Mouse (Mus musculus) retina, postnatal 7 days (tissue): ENCODE measurements around the gene Ostm1.

Experiments
- DNase-seq: peaks from one replicate; pipeline ENCODE4 v3.0.0-alpha.2; 2012; ENCODE audit warnings: low read depth, low spot score

Ostm1 gene

DNA sequence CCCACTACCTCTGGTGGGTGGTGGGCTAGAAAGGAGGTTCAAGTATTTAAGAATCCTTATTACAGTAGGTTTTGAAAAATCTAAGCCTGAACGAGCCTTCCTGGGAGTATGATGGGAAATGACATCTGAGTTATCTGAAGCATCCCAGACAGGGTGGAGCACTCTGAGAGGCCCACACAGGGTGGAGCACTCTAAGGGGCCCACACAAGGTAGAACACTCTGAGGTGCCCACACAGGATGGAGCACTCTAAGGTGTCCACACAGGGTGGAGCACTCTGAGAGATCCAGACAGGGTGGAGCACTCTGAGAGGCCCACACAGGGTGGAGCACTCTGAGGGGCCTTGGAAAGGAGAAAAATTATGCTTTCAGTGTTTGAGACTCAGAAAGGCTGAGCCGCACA is 42.3 kb downstream of the Ostm1 start:
- no peak for DNase-seq

DNA sequence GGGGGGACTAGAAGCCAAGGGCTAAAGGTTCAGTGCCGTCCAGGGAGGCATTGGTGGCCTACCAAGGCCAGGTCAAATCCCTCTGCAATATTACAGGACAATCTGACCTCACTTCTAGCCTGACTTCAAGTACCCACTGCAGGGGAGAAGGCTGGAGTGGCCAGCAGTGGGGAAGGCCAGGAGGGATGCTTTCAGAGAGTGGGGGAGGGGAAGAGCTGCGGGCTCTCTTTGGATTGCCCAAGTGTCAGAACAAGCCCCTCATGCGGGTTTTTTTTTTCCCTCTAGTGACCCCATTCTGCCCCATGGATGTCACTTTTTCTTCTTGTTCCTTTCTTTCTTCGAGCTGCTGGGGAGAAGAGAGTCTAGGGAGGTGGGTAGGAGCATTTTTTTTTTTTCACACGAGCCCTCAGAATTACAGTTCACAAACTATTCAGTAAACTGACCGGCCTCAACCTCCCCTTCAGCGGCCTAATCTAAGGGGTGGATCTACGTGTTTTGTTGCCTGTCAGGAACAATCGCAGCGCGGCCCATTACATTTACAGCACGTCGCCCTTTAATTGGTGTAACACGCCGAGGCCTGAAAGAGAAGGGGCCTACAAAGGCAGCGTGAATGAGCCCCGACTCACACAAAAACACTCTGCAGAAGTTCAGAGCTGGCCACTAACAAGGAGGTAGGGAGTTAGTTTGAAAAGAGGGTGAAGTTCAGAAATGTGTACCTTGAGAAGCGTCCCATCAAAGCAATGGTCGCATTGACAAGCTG is 47.2 kb downstream of the Ostm1 start:
- no peak for DNase-seq

GRCm38 (mm10) chr10:42631754-42632452 is 48.3 kb downstream of the Ostm1 start:
- DNase-seq = no peak

- no peak for DNase-seq
These were observed 49.1 kb downstream of the Ostm1 start for GRCm38 (mm10) chr10:42632453-42633360.

DNA sequence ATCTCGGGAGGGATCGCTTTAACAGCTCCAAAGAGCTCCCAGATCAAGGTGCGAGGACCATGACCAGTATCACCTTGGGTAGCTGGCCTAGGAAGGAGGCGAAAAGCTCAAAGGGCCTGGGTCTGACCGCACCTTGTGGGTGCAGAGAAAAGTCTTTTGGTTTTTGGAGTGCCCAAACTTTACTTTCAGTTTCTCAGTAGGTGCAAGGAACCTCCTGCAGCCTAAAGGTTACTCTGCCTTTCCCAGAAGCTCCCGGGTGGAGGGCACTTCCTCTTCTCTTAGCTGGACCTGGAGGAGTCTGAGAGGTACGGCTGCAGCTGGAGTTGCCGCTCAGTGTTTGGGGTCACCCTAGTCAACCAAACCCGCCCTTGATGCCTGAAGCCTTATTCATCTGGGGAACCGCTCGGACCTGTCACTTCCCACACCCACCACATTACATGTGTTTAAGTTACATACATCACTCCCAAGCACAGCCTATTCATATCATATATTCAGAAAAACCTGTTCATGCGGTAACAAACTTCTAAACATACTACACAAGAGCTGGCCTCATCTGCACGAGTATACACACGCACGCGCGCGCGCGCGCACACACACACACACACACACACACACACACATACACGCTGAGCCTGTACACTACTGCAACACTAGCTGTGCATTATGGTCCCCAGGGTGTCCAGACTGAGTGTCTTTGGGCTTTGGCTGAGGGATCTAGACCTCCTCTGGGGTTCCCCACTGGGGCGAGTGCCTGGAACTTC is 49.9 kb downstream of the Ostm1 start:
- no peak for DNase-seq

- no peak for DNase-seq
These were observed 50.6 kb downstream of the Ostm1 start for GRCm38 (mm10) chr10:42634122-42634720.

DNA sequence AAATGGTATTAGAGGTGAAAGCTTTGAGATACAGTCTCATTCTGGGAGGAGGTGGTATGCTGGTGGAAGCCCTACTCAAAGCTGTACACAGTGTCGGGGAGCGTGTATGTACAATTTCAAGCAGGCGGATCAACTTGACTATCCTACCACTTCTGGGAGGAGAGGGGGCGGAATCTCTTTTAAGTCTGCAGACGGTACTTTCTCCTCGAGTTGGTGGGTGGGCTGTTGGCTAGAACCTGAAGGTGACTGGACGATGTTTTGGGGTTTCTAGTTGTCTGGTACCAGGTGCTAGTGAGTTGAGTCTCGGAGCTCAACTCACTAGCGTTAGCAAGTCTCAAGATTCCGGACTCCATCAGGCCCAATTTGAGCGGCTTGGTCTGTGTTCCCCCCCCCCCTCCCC is 51.4 kb downstream of the Ostm1 start:
- DNase-seq = no peak

- no peak for DNase-seq
These were observed 52.1 kb downstream of the Ostm1 start for GRCm38 (mm10) chr10:42635566-42636359.

DNA sequence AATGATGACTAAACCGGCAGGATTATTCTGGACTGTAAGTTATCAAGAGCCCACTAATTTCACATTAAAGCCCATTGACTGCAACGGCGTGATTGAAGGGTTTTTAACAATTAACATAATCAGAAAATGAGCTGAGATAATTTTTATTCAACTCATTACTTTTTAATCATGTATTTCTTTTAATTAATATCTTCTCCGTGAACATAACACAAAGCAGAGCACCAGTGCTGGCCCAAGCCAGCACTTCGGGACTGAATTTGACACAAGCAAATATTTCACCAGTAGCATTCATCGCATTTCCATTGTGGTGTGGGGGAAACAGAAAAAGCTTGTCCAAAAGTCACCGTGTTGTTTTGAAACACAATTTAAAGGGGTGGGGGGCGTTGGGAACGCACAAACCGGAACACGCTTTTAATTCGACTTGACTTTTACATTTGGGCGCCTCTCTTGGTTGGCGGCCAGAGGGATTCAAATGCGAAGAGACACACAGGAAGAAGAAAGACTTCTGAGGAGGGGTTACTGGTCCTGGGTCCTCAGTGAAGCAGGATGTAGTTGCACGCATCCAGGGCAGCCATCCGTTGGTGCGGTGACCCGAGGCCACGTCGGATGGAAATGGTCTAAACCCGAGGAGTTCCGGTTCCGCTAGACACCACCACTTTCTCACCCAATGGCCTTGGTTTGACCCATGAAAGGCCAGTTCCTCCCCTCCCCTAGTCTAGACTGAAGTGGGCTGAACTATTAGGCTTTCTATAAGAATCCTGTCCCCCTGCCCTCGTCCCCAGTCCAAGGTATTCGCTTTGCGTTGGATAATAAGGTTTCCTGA is 52.9 kb downstream of the Ostm1 start:
- no peak for DNase-seq

GRCm38 (mm10) chr10:42637183-42637788 is 53.7 kb downstream of the Ostm1 start:
- peak; percentile 81 for DNase-seq

GRCm38 (mm10) chr10:42639856-42640255 is 56.2 kb downstream of the Ostm1 start:
- no peak for DNase-seq

DNA sequence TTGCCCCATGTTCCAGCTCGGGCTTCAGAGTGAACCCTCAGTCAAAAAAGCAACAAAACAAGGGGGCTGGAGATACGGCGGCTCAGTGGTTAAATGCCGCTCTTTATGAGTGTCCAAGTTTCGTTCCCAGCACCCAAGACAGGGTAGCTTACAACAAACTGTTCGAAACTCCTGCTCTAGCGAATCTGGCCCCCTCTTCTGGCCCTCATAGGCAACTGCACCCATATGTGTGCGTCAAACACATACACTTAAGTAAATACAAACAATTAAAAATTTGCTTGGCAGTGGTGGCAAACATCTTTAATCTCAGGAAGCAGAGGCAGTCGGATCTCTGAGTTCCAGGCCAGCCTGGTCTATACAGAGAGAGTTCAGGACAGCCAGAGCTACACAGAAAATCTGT is 60.0 kb downstream of the Ostm1 start:
- DNase-seq = no peak

DNA sequence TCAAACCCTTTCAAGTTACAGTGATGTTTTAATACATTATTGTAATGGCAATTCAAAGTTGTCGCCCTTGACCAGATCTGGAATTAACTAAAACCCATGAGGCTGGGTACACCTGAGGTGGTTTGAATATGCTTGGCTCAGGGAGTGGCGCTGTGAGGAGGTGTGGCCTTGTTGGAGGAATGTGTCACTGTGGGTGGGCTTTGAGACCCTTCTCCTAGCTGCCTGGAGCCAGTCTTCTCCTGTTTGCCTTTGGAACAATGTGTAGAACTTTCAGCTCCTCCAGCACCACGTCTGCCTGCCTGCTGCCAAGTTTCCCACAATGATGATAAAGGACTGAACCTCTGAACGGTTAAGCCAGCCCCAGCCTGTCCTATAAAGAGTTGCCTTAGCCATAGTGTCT is 62.7 kb downstream of the Ostm1 start:
- DNase-seq = no peak

GRCm38 (mm10) chr10:42661916-42662315 is 78.3 kb downstream of the Ostm1 start:
- DNase-seq = no peak

DNA sequence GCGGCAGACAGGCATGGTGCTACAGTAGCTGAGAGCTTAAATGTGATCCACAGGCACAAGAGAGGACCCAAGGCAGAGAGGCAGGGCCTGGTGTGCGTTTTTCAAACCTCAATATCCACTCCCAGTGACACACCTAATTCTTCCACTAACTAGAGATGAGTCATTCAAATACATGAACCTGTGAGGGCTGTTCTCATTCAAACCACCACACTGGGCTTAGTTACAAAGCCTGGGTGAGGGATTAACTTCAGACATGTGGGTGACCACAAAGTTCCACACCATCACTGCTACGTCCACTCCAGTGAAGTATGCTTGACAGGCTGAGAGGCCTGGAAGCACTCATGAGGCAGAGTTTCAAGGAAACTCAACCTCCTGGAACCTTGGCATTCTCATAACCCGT is 86.3 kb downstream of the Ostm1 start:
- DNase-seq = no peak

DNA sequence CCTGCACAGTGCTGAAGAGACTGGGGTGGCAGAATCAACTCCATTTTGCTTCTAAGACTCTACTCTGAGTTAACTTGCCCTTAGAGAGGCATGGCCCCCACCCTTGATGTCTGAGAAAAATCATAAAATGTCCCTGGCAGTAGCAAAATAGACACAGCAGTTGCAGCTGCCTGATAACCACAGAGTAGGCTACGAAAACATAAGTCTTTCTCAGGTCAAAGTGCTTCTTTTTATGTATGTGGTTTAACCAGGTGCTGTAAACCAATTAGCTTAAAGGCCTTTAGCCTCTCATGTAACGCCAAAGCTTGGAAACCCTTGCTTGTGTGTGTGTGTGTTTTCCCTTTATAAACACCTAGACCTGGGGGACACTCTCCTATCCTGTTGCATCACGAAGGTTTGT is 89.2 kb downstream of the Ostm1 start:
- DNase-seq = no peak

GRCm38 (mm10) chr10:42675571-42675970 is 91.9 kb downstream of the Ostm1 start:
- no peak for DNase-seq

- DNase-seq = no peak
These were observed 94.7 kb downstream of the Ostm1 start for GRCm38 (mm10) chr10:42678331-42678730.
